Comparison of ENCODE assay signal across 8 mouse cellular contexts in genomic region chr5:118066828-118067227, GRCm38 (mm10). TPM values are rescaled to one million over a fixed set of nuclear protein-coding genes. Genes with fewer than 3 reads are reported as not detected.
DNase-seq lines count a peak whose midpoint lies in the region; ATAC-seq and TF ChIP-seq lines count a peak whose summit lies in the region.

No protein-coding gene starts in this region.

- H3K27me3 ChIP-seq in forebrain, embryonic 10.5 days (ENCODE audit: poor library complexity, severe bottlenecking) = no peaks in the 10 kb centered on the region
- no peaks in the 10 kb centered on the region for H3K27me3 ChIP-seq in forebrain, embryonic 15.5 days
- no peaks in the 10 kb centered on the region for H3K27me3 ChIP-seq in midbrain, embryonic 11.5 days (ENCODE audit: control insufficient read depth, insufficient read depth, low read length)
- no peaks in the 10 kb centered on the region for H3K27me3 ChIP-seq in testis, adult 2 months (ENCODE audit: control insufficient read depth, insufficient read depth, low read length)

- H3K9me3 ChIP-seq in forebrain, embryonic 10.5 days = no peaks in the 10 kb centered on the region
- no peaks in the 10 kb centered on the region for H3K9me3 ChIP-seq in forebrain, embryonic 15.5 days
- no peaks in the 10 kb centered on the region for H3K9me3 ChIP-seq in midbrain, embryonic 11.5 days (ENCODE audit: control insufficient read depth, low read length)

- no peak overlapping the region for H3K4me3 ChIP-seq in forebrain, embryonic 10.5 days
- no peak overlapping the region for H3K4me3 ChIP-seq in forebrain, embryonic 15.5 days
- H3K4me3 ChIP-seq in midbrain, embryonic 11.5 days (ENCODE audit: low read depth, low read length) = no peak overlapping the region
- H3K4me3 ChIP-seq in testis, adult 2 months (ENCODE audit: control insufficient read depth, low read depth, low read length) = no peak overlapping the region

- TF ChIP-seq POLR2A in testis, adult 2 months (IDR thresholded peaks at IDR 0.05; ENCODE audit: control insufficient read depth, low read depth, low read length) = no peak

- 61% methylated on average over 5 of the region's 5 CpGs for WGBS in forebrain, embryonic 10.5 days
- 56% methylated on average over 5 of the region's 5 CpGs for WGBS in forebrain, embryonic 15.5 days
- 59% methylated on average over 5 of the region's 5 CpGs for WGBS in midbrain, embryonic 11.5 days

- H3K27ac ChIP-seq in forebrain, embryonic 10.5 days = no peak overlapping the region
- H3K27ac ChIP-seq in forebrain, embryonic 15.5 days (replicated peaks) = no peak overlapping the region
- no peak overlapping the region for H3K27ac ChIP-seq in midbrain, embryonic 11.5 days (ENCODE audit: low read depth, low read length)
- H3K27ac ChIP-seq in testis, adult 2 months (ENCODE audit: control insufficient read depth, insufficient read depth, low read depth, low read length) = no peak overlapping the region

- H3K4me2 ChIP-seq in forebrain, embryonic 15.5 days (replicated peaks) = no peak overlapping the region
- H3K4me2 ChIP-seq in midbrain, embryonic 11.5 days = no peak overlapping the region

- peak; percentile 54 for DNase-seq in forebrain, embryonic 10.5 days (ENCODE audit: extremely low spot score, low spot score)
- peak; percentile 63 for DNase-seq in CD4-positive helper T cell, adult 2 months (ENCODE audit: low read depth, low spot score)
- DNase-seq in brain, adult 2 months (ENCODE audit: low read depth, low spot score) = peak; percentile 86
- DNase-seq in gastrocnemius, adult 8-10 months (ENCODE audit: low spot score in 2 of 2) = peak; percentile 37 to 52
- DNase-seq in left cerebral cortex, adult 8-10 months (ENCODE audit: low spot score in 2 of 2) = peak; percentile 57 to 70
- DNase-seq in midbrain, embryonic 11.5 days (ENCODE audit: low spot score, missing footprints) = peak; percentile 95

- peaks cover 30% of the 10 kb centered on the region for H3K4me1 ChIP-seq in forebrain, embryonic 10.5 days
- H3K4me1 ChIP-seq in forebrain, embryonic 15.5 days = peaks cover 32% of the 10 kb centered on the region
- peaks cover 12% of the 10 kb centered on the region for H3K4me1 ChIP-seq in midbrain, embryonic 11.5 days (ENCODE audit: control insufficient read depth, insufficient read depth, low read length)
- H3K4me1 ChIP-seq in testis, adult 2 months (ENCODE audit: control insufficient read depth, insufficient read depth, low read length) = no peaks in the 10 kb centered on the region

- no peak overlapping the region for H3K9ac ChIP-seq in forebrain, embryonic 15.5 days (replicated peaks)
- no peak overlapping the region for H3K9ac ChIP-seq in midbrain, embryonic 11.5 days (ENCODE audit: low read length)

- no peak for ATAC-seq in forebrain, embryonic 15.5 days (replicated peaks)
- ATAC-seq in midbrain, embryonic 11.5 days (ENCODE audit: low FRiP score) = no peak

- peak; percentile 88 for TF ChIP-seq CTCF in testis, adult 2 months (IDR thresholded peaks at IDR 0.05; ENCODE audit: control insufficient read depth, insufficient read depth, insufficient replicate concordance, low read depth, low read length)

- H3K36me3 ChIP-seq in forebrain, embryonic 10.5 days (replicated peaks) = peaks cover 72% of the 10 kb centered on the region
- H3K36me3 ChIP-seq in forebrain, embryonic 15.5 days = 0 out of 2 replicates have a peak, but pooled peaks cover 4% of the 10 kb centered on the region
- H3K36me3 ChIP-seq in midbrain, embryonic 11.5 days (ENCODE audit: control insufficient read depth, insufficient read depth, low read length) = no peaks in the 10 kb centered on the region; the same call in 1 of the 2 replicates
- no peaks in the 10 kb centered on the region for H3K36me3 ChIP-seq in testis, adult 2 months (ENCODE audit: control insufficient read depth, insufficient read depth, low read length)

RNA-seq across cellular contexts. Expression of gene Tesc, which starts 39.3 kb away (rescaled TPM):
- 0.52 and 0.92 TPM in 2 replicates for polyA plus RNA-seq in forebrain, embryonic 10.5 days (2016; fragmentation: Nextera tagmentation; extraction: Ambion mirVana)
- 9.9 and 10.6 TPM in 2 replicates for polyA plus RNA-seq in forebrain, embryonic 15.5 days (2015; fragmentation: Nextera tagmentation; extraction: Ambion mirVana)
- 1 to 10 TPM in 1 of 4 experiments, under 1 TPM in 2, not detected in 1; 0.41 to 1.3 (median 0.75) TPM for total RNA-seq in gastrocnemius, adult 8-10 months (2022)
- 10 to 100 TPM; 84.0 to 92.2 (median 89.0) TPM for total RNA-seq in left cerebral cortex, adult 8-10 months (2022)
- 0.69 and 1.2 TPM in 2 replicates for polyA plus RNA-seq in midbrain, embryonic 11.5 days (2014; fragmentation: Nextera tagmentation; extraction: Ambion mirVana)
- 2.7 and 3.3 TPM in 2 replicates for polyA plus RNA-seq in testis, adult 2 months (2012; rRNA removed)

Comparison
In these comparisons a context has a peak if more than half of its experiments do, and no peak if none do; other contexts are left out.
1. DNase-seq: peak in every context shown above with its lines; median percentile 95 in midbrain, embryonic 11.5 days; 86 in brain, adult 2 months; 64 in left cerebral cortex, adult 8-10 months; 63 in CD4-positive helper T cell, adult 2 months; 54 in forebrain, embryonic 10.5 days; 44 in gastrocnemius, adult 8-10 months.